Mouse (Mus musculus): ENCODE measurements around the gene Tenm2.

GRCm38 (mm10) chr11:36353252-36353651 lies 882.5 kb downstream of the Tenm2 start:
- TF ChIP-seq MAX (IDR thresholded peaks at IDR 0.05; ENCODE audit: low read length) (no peak), CHD1 (IDR thresholded peaks at IDR 0.05; ENCODE audit: low read depth, low read length) (no peak)

Measured in MEL (cell line).